Mouse (Mus musculus) liver (tissue): ENCODE data around the gene Postn.

Source experiments
- DNase-seq: peaks from one replicate; pipeline ENCODE4 v3.0.0-alpha.2; 2020; ENCODE audit warnings: mixed read lengths

Gene Postn

DNA sequence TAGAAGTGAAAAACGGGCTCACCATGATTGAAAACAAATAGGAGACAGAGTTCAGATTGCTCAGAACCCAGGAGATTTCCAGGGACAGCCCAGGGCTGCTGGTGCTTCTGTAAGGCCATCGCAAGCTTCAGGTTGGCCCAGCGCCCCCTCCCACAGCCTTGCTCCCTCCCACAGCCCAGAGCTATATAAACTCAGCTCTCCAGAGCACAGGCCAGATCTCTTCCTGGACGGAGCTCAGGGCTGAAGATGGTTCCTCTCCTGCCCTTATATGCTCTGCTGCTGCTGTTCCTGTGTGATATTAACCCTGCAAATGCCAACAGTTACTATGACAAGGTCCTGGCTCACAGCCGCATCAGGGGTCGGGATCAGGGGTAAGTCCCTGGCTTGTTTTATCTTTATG lies at the start of gene Postn:
Gene Postn (plus strand): TSS at position 213 of the 400 bp plus-strand sequence.
- DNase-seq: peak; percentile 22

DNA sequence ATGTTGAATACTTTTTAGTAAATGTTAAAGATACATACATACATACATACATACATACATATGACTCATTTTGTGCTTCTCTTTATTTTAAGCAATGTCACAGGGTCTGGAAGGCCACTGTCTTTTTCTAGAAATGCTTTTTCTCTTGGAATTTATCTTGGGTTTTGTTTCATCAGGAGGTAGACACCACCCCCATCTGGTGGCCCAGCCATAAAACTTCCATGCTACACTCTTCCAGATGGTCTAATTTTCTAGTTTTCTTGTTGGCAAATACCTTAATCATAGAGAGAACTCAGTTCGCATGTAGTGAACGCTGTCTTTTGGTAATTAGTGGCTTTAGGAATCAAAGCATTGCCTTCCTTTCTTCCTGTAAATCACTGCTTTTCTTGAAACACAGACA lies 46.9 kb upstream of the Postn start:
- no peak for DNase-seq

DNA sequence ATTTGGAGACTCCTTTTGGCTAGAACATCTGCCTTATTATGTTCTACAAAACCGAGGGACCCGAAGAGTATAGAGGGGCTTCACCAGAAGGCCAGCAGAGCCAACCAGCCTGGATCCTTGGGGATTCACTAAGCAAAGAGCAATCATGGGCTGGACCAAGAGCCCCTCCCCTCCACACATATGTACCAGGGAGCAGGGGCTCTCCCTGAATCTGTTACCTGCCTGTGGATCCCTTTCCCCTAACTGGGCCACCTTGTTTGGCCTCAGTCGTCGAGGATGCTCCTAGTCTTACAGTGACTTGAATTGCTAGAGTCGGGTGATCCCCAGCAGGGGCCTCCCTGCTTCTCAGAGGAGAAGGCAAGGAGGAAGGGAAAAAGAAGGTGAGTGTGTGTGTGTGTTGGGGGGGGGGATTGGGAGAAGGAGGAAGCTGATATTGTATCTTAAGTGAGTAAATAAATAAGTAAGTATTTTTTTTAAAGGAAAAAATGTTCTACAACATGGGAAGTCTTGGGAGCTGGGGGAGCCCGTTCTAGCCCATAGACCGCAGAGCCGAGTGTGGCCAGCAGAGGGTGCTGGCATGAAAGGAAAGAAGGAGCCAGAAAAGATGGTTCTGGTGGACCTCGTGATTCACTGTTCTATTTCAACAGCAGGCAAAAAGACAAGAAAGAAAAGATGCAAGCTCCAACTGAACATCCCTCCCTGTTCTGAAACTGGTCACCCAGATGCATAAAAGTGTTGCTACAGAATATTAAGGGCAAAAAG lies 7.8 kb upstream of the Postn start:
- peak; percentile 46 for DNase-seq

DNA sequence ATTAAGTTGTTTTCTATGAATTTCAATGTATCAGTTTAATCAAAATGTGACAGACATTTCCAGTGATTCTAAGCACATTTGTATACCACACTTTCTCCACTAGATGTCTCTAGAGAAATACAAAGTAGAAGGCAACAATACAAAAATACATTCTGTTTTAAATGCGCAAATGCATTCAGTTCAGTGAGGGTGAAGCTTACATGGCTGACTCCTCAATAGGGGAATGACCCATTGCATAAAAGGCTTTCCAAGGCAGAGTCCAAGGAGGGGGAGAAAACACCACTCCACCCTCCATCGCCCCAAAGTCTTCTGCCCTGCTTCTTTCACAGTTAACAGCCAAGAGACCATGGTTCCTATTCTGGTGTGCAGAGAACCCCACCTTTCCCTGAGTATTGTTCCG lies 3.3 kb upstream of the Postn start:
- no peak for DNase-seq

DNA sequence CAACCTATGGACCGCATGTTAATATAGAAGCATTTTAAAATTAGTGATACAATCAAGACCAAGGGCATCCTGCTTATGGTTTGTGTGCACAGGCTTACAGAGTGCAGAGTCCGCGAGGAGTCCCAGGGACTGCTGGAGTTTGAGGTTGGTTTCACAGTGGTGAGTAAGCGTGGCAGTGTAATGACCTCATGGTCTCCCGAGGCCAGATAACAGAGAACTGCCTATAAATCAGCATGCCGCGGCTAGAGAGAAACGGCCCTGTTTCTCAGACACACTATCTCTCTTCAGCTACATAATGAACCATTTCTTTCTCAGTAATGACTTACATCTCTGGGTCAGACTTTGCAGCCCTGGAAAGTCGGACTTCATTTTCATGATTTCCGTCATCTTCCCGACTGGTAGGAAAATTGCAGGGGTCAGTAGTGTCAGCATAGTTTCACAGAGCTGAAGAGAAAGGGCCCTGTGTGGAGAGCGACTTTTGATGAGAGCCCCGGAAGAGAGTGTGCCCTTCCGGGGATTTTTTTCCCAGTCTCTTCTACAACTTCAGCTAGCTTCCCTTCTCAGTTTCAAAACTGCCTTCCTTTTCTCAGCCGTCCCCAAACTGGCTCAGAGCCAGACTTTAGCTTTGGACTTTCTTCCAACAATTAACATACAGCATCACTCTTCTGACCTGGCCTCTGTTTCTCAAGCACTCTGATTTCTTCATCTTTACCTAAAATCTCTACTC lies 2.3 kb upstream of the Postn start:
- peak; percentile 27 for DNase-seq

DNA sequence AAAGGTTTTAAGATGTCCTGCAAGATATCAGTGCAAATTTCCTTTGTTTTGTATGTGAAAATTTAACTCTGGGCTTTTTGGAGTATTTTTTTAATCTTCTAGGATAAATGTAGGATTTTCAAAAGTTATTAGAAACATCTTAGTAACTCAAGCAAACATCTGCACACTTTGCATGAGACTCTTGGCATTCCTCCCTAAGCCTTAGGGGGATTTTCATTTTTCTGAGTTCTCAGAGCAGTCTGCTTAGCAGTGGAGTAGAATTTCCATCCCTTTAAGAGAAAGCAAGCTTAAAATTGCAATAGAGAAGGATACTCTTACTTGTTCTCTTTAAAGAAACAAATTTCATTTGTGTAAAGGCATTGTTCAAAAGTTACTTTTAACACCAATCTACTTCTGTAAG lies 747 bp downstream of the Postn start:
- no peak for DNase-seq

DNA sequence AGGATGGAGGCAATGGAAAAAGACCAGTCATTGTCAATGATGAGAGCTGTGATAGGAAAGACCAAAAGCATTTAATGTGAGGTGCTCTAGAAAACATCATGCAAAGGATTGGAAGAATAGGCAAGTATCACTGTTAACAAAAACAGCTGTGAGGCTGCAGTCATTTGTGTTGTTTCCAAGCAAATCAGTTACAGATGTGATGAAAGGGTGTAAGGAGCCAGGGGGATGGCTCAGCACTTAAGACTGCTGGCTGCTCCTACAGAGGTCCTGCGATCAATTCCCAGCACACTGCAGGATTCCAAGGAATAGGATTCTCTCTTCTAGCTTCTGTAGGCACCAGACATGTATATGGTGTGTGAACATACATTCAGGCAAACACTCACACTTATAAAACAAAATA lies 10.1 kb downstream of the Postn start:
- no peak for DNase-seq

DNA sequence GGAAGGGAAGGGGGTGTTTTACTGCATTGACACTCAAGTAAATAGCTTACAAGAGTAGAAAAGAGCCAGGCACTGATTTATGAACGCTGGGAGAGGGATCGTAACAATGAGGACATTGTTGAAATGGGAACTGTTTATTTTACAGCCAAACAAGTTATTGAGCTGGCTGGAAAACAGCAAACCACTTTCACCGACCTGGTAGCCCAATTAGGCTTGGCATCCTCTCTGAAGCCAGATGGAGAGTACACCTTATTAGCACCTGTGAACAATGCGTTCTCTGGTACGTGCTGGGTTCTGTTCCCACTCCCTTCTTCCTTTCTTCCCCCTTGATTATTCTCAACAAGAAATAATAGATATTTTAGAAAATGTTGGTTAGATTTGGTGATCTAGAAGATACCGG lies 11.7 kb downstream of the Postn start:
- DNase-seq: no peak

DNA sequence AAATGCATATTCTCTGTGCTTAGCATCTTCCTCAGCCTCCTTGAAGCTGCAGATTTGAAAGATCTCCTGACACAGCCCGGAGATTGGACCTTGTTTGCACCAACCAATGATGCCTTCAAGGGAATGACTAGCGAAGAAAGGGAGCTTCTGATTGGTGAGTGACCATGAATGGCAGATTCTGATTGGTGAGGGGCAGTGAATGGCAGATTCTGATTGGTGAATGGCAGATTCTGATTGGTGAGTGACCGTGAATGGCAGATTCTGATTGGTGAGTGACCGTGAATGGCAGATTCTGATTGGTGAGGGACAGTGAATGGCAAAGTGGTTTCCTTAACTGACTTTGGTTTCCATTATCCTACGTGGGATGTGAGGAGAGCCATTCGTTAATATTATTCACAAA lies 15.1 kb downstream of the Postn start:
- no peak for DNase-seq

DNA sequence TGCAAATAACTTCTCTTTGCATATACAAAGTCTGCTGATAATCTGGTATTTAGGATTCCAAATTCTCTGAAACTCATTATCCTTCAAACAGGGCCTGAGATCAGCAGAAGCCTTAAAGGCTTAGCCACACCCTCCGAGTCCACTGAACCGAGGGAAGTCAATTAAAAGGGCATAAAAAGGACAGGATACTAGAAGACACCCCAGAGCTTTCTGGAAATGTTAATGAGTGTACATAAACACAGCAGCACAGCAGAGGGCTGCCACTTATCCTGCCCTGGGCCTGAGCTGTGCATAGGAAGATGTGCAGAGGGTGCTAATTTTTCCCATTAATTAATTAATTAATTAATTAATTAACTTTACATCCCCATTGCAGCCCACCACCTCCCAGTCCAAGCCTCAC lies 16.7 kb downstream of the Postn start:
- DNase-seq: no peak

DNA sequence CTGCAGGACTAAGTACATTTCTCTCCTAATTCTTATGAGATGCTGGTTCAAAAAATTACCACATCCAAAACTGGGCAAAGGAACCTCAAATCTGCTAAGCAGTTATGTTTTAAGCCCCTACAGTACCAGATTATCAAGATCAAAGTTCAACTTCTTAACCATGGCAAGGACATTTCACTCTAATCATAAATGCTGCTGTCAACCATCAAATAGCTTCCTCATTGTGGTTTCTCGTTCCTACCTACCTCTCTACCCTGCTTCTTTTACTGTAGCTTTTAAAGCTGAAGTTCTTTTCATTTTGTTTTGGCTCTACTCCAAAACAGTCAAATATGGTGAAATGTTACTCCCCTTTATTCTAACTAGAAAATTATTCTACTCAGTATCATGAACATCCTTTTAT lies 17.2 kb downstream of the Postn start:
- no peak for DNase-seq

DNA sequence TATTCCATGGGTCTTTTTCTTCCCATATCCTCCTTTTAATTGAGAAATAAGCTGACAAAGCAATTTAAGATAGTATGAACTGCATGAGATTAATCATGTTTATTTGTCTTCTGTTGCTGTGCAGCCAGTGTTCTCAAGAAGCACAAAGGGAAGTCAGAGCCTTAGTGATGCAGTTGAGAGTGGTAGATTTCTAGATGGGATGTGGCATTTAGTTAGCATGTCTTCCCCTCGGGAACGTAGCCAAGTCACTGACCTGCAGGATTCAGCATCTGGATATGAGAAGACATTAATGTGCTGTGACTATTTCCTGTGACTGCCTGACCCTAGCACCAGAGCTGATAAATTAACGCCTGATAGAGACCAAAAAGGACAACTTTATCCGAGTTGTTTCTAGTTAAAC lies 19.1 kb downstream of the Postn start:
- no peak for DNase-seq

DNA sequence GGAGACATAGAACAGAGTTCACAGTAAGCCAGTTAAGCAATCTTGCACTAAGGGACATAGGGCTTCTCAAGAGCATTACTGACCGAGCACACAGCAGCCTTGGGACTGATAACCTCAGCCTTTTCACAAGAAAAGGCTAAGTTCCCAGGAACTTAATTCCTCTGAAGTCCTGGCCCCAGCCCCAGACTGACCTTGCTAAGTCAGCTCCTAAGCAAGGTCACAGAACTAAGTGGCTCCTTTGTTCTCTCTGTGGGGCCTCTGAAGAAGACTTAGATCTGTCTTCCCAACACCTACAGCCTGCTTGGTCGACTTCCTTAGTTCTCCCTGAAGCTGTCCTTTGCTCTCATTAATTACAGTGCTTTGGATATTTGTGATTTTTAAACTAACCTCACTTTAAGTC lies 38.4 kb downstream of the Postn start:
- DNase-seq: no peak

DNA sequence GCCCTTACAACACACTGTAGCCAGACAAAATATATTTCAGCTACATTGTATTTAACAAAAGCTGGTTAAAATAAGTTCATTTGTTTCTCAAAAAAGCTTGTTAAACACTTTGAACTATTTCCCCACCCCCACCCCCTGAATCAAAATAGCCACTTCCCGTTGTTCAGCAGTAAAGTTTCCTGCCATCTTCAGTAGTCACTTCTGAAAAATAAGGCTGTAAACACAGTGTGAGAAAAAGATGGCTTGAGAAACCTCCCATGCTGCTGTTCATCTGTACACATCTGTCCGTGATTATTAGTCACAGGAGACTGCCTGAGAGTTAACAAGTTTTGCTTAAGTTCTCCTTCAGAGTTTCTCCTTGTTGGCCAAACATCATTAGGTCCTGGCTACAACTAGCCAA lies 39.0 kb downstream of the Postn start:
- no peak for DNase-seq

DNA sequence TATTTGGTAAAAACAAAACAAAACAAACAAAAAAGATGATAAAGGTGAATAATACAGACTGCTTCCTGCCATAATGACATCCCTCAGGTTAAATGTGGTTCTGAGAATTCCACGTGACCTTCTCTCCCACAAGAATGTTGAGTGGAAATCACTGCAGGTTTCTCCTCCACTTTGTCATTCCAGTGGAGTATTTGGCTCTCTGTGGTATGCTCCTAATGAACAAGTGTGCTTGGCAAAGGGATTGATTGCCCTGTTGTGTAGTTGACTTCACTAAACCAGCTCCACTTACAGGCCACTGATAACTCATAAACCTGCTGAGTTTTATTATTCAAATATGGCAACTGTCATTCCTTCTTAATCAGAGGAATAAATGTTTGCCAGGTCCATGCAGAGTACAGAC lies 39.7 kb downstream of the Postn start:
- no peak for DNase-seq

DNA sequence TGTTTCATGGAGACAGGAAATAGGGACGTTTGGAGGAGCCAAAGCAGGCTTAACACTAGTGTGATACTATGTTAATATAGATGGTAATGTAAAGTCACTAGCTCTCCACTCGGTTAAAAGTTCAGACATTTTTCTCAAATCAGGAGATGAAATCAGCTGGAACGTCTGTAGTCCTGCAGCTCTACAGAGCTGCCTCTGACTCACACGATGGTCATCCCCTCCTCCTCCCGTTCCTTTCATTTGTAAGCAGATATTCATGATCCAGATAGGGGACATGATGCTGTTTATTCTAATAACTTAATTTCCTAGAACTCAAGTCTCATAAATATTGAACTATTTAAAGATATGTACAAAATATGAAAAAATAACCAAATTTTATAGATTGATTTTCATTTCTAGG lies 40.8 kb downstream of the Postn start:
- DNase-seq: no peak

DNA sequence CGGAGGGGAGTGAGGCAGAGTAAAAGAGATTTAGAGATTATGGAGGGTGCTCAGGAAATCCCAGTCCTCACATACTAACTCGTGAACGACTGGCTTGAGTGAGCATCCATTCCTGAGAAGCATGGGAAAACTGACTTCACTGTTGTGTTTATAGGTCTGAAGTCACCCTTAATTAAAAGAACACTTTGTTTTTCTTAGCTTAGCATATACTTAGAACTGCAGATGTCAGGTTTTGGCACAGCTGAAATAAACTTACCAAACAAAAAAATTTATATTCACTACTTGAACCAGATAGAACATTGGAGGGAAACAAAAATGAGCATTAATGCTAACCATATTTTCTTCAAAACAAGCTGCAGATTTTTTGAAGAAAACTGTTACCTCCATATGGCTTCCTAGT lies 42.9 kb downstream of the Postn start:
- DNase-seq: no peak

DNA sequence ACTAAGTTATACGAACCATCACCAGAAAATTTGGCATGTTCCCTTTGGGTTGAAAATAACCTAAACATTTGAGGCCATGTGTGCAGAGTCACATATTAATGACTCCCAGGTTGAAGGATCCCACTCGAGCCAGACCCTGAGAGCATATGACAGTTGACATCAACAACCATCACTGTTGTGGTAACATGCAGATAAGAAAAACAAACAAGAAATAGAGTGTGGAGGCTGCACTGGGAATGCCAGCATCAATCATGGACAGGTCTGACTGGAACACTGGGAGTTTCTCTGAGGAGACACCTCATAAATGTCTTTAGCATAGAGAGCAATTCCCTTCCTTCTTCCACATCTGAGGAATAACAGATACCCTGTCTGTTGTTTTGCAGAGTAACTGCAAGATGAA lies 45.7 kb downstream of the Postn start:
- DNase-seq: no peak

DNA sequence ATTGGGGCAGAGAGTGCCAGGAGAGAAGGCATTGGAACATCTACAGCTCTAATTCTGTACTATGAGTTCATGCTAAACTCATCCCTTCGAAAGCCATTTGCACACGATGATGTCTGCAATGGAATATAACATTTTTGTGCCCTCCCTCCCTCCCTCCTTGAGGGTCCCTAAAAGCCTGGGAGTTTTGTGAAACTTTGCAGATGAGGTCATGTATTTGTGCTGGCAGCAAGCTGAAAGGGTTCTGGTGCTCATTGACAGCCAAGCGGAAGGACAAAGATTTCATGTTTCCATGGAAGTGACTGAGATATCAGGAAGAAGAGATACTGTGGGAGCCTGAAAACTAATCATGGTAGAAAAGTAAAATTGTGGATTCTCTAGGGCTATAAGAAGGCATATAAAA lies 50.1 kb downstream of the Postn start:
- no peak for DNase-seq

DNA sequence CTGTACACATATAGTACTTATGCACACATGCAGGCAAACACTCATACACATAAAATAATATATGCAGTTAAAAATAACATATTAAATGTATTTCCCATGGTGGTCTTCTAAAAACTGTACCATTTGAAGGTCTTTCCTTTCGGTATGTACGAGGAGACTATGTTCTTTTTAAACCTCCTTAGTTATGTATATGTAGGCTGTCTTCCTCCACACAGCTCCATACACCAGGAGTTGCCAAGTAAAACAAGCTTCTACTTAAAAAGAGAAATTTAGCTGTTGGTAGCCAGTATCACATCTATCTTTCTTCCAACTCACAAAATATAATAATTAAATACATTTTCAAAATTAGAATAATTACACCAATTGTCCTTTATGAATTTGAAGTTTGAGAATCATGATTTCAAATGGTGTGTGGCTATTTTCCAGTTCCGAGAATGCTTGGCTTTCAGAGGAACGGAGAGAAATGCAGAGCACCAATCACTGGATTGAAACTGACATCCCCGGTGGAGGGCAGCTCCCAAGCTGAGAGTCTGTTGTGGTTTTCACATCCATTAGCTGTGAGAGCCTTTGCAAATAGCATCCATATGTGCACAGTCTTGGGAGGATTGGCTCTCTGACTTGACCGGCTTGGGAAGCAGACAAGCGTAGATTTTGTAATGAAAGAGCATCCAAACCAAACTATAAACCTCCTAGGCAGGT lies 52.1 kb downstream of the Postn start:
- DNase-seq: no peak

DNA sequence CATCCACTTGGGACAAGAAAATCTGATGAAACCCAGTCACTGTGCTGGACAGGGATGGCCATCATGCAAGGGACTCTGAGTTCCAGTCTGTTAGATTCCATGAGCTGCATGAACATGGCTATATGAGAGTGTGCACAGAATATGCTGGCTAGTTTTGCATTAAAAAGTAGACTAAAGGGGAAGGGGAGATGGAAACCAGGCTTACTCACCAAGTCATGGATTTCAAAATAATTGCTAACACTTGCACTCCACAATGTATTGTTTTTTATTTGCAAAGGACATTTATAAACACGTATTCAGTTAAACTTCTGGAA lies 52.6 kb downstream of the Postn start:
- no peak for DNase-seq

DNA sequence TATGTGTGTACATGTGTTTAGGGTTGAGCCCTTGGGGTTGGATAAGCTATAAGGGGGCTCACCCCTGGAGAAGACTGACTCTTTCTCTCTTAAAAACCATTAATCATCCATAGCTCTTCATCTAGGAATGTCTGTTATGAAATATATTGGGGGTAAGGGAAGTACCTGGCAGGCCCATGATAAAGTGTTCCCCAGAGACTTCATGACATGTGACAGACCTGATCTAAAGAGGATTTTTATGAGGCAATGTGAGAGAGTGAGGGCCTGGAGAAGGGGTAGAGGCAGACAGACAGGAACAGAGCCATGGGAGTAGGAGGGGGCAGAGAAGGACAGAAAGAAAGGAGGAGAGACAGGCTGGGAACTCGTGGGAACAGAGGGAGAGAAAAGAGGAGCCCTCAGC lies 53.5 kb downstream of the Postn start:
- DNase-seq: no peak

DNA sequence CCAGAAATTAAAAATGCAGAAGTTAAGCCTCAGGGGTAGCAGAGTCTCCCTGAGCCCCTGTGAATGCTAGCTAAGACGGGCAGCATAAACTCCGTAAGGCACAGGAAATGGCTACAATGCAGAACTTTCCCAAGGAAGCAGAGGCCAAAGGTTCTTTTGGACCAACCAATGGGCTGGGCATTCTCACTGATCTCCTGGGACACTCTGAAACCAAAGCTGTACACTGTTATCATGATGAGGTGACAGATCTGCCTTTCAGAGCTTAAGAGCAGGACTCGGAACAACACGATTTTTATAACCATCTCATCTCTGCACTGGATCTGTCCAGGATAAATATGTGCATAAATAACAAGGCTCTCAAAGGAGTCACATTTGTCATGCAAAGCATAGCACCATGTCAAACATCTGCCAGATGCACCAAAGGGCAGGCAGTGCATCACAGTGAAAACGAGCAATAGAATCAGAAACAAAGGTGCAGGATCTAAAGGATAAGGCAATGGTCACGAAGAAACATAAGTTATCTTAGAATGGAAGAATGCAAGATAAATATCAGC lies 57.0 kb downstream of the Postn start:
- DNase-seq: no peak
